ENCODE assay signal across 16 mouse cellular contexts in the genomic region with DNA sequence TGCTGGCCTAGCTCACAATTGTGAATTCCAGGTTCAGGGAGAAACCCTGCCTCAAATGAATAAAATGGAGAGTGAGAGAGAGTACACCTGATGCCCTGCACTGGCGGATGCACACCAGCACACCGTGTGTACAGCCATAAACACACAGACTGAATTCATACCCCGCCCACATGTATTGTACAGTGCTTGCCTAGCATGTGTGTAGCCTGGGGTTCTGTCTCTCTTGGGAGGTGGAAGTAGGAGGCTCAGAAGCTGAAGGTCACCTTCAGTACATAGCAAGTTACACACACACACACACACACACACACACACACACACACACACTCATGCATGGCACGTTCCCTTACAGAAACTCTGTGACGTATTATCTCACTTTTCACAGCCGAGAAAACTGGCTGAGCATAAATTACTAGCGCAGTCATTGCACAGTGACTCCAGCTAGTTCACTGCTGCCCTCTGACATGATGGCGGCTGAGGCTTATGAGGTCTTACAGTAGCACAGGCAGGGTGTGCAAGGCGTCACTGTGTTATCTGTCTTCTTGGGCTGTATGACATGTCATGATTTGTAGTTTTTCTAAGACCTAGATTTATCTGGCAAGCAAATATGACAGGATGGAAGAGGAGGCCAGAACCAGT. TPM values are rescaled to one million over a fixed set of nuclear protein-coding genes. Genes with fewer than 3 reads are reported as not detected.
"Had no signal": no experiment of that assay in that cellular context is flagged by ENCODE, and none has a peak within 500 bp of the region (broad histone marks: within the 10 kb centered on the region; RNA-seq: fewer than 3 reads in every experiment).

No protein-coding gene starts in this region.

- H3K9ac ChIP-seq: limb, embryonic 13.5 days; liver, embryonic 12.5 days; midbrain, embryonic 12.5 days had no signal

- ATAC-seq: liver, embryonic 12.5 days; midbrain, embryonic 16.5 days had no signal

- H3K9me3 ChIP-seq: limb, embryonic 13.5 days; liver, embryonic 12.5 days; midbrain, embryonic 12.5 days had no signal

- H3K36me3 ChIP-seq: liver, embryonic 12.5 days; midbrain, embryonic 12.5 days had no signal

- H3K4me2 ChIP-seq: limb, embryonic 13.5 days; liver, embryonic 12.5 days; midbrain, embryonic 12.5 days had no signal

- H3K4me3 ChIP-seq: limb, embryonic 13.5 days; liver, embryonic 12.5 days; midbrain, embryonic 12.5 days had no signal

- DNase-seq: kidney, adult 8-10 months; kidney, postnatal 36 days; lung, adult 18-20 months; right cerebral cortex, postnatal 14 days; thymus, postnatal 36 days had no signal

- H3K27me3 ChIP-seq: limb, embryonic 13.5 days; liver, embryonic 12.5 days; midbrain, embryonic 12.5 days had no signal

- H3K27ac ChIP-seq: limb, embryonic 13.5 days; liver, embryonic 12.5 days; midbrain, embryonic 12.5 days had no signal

RNA-seq across cellular contexts. Expression of a gene that starts 31.3 kb away (rescaled TPM):
- total RNA-seq: layer of hippocampus, adult 18-20 months; layer of hippocampus, postnatal 10 days; left cerebral cortex, postnatal 36 days; megakaryocyte-erythroid progenitor cell, adult 5-6 weeks had no signal
- polyA plus RNA-seq: limb, embryonic 13.5 days; liver, embryonic 12.5 days; midbrain, embryonic 12.5 days; midbrain, embryonic 16.5 days; neural tube, embryonic 14.5 days; spleen, adult 2 months; thymus, postnatal 0 days had no signal
